Mouse (Mus musculus) MEL-GATA-1-ER (cell line): Measurements from ENCODE around the gene Irf9.

ENCODE experiments used
- DNase-seq: peaks from one replicate; pipeline ENCODE4 v3.0.0-alpha.2; 2012; ENCODE audit warnings: low read depth; ENCODE audit errors: extremely low read depth

Gene Irf9

GRCm38 (mm10) chr14:55614565-55615178 lies 11.3 kb downstream of the Irf9 start:
- DNase-seq = peak; percentile 89

GRCm38 (mm10) chr14:55615876-55616275 lies 12.5 kb downstream of the Irf9 start:
- DNase-seq = no peak

- no peak for DNase-seq
Measured at GRCm38 (mm10) chr14:55616844-55617243, 13.5 kb downstream of the Irf9 start.

- no peak for DNase-seq
Measured at GRCm38 (mm10) chr14:55617822-55618221, 14.5 kb downstream of the Irf9 start, which contains the start of gene Rec8. Gene Rec8 (plus strand): TSS chr14:55618037.

- peak; percentile 33 for DNase-seq
Measured at GRCm38 (mm10) chr14:55618486-55619195, 15.3 kb downstream of the Irf9 start.

GRCm38 (mm10) chr14:55628077-55628827 lies 24.9 kb downstream of the Irf9 start:
- no peak for DNase-seq

GRCm38 (mm10) chr14:55629312-55629711 lies 25.9 kb downstream of the Irf9 start:
- DNase-seq = no peak

GRCm38 (mm10) chr14:55634874-55635522 lies 31.6 kb downstream of the Irf9 start:
- no peak for DNase-seq

- DNase-seq = peak; percentile 84
Measured at GRCm38 (mm10) chr14:55635523-55636007, 32.2 kb downstream of the Irf9 start, which contains the start of gene Ipo4. Gene Ipo4 (minus strand): TSS chr14:55635957.

- no peak for DNase-seq
Measured at GRCm38 (mm10) chr14:55637795-55638194, 34.4 kb downstream of the Irf9 start, which contains the start of gene Gm49378. Gene Gm49378 (minus strand): TSS chr14:55637895.

GRCm38 (mm10) chr14:55640816-55641215 lies 37.4 kb downstream of the Irf9 start:
- DNase-seq = no peak

GRCm38 (mm10) chr14:55641291-55641690 lies 37.9 kb downstream of the Irf9 start:
- DNase-seq = no peak

- no peak for DNase-seq
Measured at GRCm38 (mm10) chr14:55642679-55643059, 39.3 kb downstream of the Irf9 start.

GRCm38 (mm10) chr14:55643060-55643907 lies 39.9 kb downstream of the Irf9 start, which contains the start of gene Tm9sf1:
Gene Tm9sf1 (minus strand): TSS chr14:55643806.
- DNase-seq = peak; percentile 60

GRCm38 (mm10) chr14:55644261-55644888 lies 41.0 kb downstream of the Irf9 start:
- DNase-seq = no peak

- no peak for DNase-seq
Measured at GRCm38 (mm10) chr14:55649884-55650283, 46.5 kb downstream of the Irf9 start, which contains the start of gene Tssk4. Gene Tssk4 (plus strand): TSS chr14:55650184.

- no peak for DNase-seq
Measured at GRCm38 (mm10) chr14:55651528-55651927, 48.2 kb downstream of the Irf9 start.

GRCm38 (mm10) chr14:55656935-55657334 lies 53.6 kb downstream of the Irf9 start:
- no peak for DNase-seq

- DNase-seq = no peak
Measured at GRCm38 (mm10) chr14:55658011-55658410, 54.6 kb downstream of the Irf9 start.
